Mouse (Mus musculus) midbrain, embryonic 16.5 days (tissue): ENCODE measurements around the gene Slc39a12. TPM values are rescaled to one million over a fixed set of nuclear protein-coding genes. Genes with fewer than 3 reads are reported as not detected.

ENCODE experiments used
- ATAC-seq: fragments of 200-750 bp; cut with Nextera tagmentation; 2 replicates; pipeline ENCODE4 v1.8.0; 2017; ENCODE audit warnings: moderate TSS enrichment
- H3K27ac ChIP-seq: fragments of 300-500 bp; sonication (generic); 2 replicates; pipeline ENCODE4 v1.5.1; 2014; ENCODE audit warnings: mild to moderate bottlenecking, low read length, mixed read lengths
- H3K27me3 ChIP-seq: fragments of 300-500 bp; sonication (generic); 2 replicates; pipeline ENCODE4 v1.6.1; 2014; ENCODE audit warnings: low read depth, low read length, mixed read lengths; ENCODE audit not compliant: control insufficient read depth, insufficient read depth
- H3K36me3 ChIP-seq: fragments of 300-500 bp; sonication (generic); 2 replicates; pipeline ENCODE4 v1.6.1; 2014; ENCODE audit warnings: mild to moderate bottlenecking, low read length, moderate library complexity, mixed read lengths; ENCODE audit not compliant: control insufficient read depth, insufficient read depth
- H3K4me1 ChIP-seq: fragments of 300-500 bp; sonication (generic); 2 replicates; pipeline ENCODE4 v1.6.1; 2014; ENCODE audit warnings: mild to moderate bottlenecking, low read length, mixed read lengths; ENCODE audit not compliant: control insufficient read depth, insufficient read depth
- H3K4me2 ChIP-seq: fragments of 300-500 bp; sonication (generic); 2 replicates; pipeline ENCODE4 v1.6.1; 2014; ENCODE audit warnings: mild to moderate bottlenecking, low read length, mixed read lengths
- H3K4me3 ChIP-seq: fragments of 300-500 bp; sonication (generic); 2 replicates; pipeline ENCODE4 v1.5.1; 2014; ENCODE audit warnings: low read depth, mild to moderate bottlenecking, low read length, moderate library complexity, mixed read lengths
- H3K9ac ChIP-seq: fragments of 300-500 bp; sonication (generic); 2 replicates; pipeline ENCODE4 v1.6.1; 2014; ENCODE audit warnings: low read depth, low read length, mixed read lengths
- H3K9me3 ChIP-seq: fragments of 300-500 bp; sonication (generic); replicated peaks from 2 replicates; pipeline ENCODE4 v1.6.1; 2014; ENCODE audit warnings: mild to moderate bottlenecking, low read length, mixed read lengths; ENCODE audit not compliant: control insufficient read depth, poor library complexity, severe bottlenecking
- WGBS: fragments of 180-500 bp; shearing (Covaris S2); extraction: QIAGEN DNeasy Blood & Tissue Kit; methylation state at CpG from one replicate; pipeline ENCODE4 v1.1.7; 2014; 5-methylcytosine and 5-hydroxymethylcytosine counted together
- polyA plus RNA-seq: library from polyadenylated mRNA; unstranded; fragments of >200 nt; fragmentation: Nextera tagmentation; extraction: Ambion mirVana; gene quantifications from 2 replicates; pipeline ENCODE4 v1.2.1, GENCODE M21; 2015

Slc39a12 gene
- polyA plus RNA-seq, 1 experiment from 2014 or later: 4.7 TPM

DNA sequence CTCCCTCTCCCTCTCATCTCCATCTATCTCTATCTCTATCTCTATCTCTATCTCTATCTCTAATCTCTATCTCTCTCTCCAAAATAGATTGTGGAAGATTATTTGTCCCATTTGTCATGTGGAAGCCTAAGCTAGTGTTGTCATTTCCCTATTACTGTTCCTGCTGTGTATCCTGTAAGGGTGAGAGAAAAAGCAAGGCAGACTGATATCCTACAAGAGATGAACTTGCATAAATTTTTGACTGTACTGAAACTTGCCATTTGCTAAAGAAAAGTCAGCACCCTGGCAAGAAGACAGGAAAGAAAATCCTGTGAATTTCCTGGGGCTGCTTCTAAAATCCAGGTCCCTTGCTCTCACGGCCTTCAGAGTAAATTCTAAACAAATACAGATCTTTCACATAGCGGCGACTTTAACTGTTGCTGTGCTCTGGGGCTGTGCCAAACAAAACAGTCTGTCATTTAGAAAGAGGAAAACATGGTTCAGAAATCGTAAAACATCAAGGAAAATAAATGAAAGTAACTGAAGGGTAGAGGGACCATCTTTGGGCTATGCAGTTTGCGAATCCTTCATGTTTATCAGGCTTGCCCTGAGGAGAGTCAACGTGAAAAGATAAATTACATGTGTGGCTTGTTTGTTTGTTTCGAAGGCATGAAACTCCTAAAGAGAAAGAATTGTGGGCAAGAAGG, 67.0 kb downstream of the Slc39a12 start:
- Histone ChIP-seq H3K36me3 (no peaks in the 10 kb centered on the region), H3K4me2 (no peak overlapping the region), H3K4me3 (no peak overlapping the region), H3K27ac (no peak overlapping the region), H3K9ac (no peak overlapping the region), H3K4me1 (no peaks in the 10 kb centered on the region), H3K27me3 (no peaks in the 10 kb centered on the region), H3K9me3 (0 out of 2 replicates have a peak, but pooled peaks cover 3% of the 10 kb centered on the region)
- 76% methylated on average over 7 of the region's 7 CpGs for WGBS
- no peak for ATAC-seq

- no peak overlapping the region for H3K9ac ChIP-seq
- H3K9me3 ChIP-seq: no peaks in the 10 kb centered on the region
- ATAC-seq: no peak
- WGBS: 63% methylated on average over 1 of the region's 1 CpGs
- H3K27me3 ChIP-seq: no peaks in the 10 kb centered on the region
- no peaks in the 10 kb centered on the region for H3K36me3 ChIP-seq
- H3K4me3 ChIP-seq: no peak overlapping the region
- no peaks in the 10 kb centered on the region for H3K4me1 ChIP-seq
- no peak overlapping the region for H3K4me2 ChIP-seq
- H3K27ac ChIP-seq: no peak overlapping the region
Observed at GRCm38 (mm10) chr2:14464438-14464837, 76.3 kb downstream of the Slc39a12 start.

DNA sequence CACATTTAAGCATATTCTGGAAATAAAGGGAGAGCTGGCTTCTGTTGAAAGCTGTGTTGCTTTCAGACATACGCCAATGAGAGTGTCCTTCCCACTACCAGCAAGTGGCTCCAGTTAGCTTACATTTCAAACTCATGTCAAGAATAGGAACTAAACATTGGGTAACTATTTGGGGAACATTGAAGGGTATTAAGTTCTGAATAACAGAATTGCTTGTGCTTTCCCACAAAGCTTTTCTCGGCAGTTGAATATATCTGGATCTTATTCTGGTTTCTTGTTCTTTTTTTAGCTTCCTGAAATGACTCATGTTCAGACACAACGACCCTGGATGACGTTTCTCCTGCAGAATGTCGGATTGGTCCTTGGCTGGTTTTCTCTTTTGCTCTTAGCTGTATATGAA, 106.0 kb downstream of the Slc39a12 start:
- no peaks in the 10 kb centered on the region for H3K9me3 ChIP-seq
- no peak for ATAC-seq
- H3K4me1 ChIP-seq: no peaks in the 10 kb centered on the region
- H3K27me3 ChIP-seq: no peaks in the 10 kb centered on the region
- no peak overlapping the region for H3K4me2 ChIP-seq
- no peaks in the 10 kb centered on the region for H3K36me3 ChIP-seq
- WGBS: 84% methylated on average over 5 of the region's 5 CpGs
- H3K4me3 ChIP-seq: no peak overlapping the region
- no peak overlapping the region for H3K9ac ChIP-seq
- no peak overlapping the region for H3K27ac ChIP-seq

- ATAC-seq: no peak
- 94% methylated on average over 2 of the region's 2 CpGs for WGBS
- Histone ChIP-seq H3K4me2 (no peak overlapping the region), H3K36me3 (no peaks in the 10 kb centered on the region), H3K27ac (no peak overlapping the region), H3K4me1 (no peaks in the 10 kb centered on the region), H3K9me3 (no peaks in the 10 kb centered on the region), H3K4me3 (no peak overlapping the region), H3K9ac (no peak overlapping the region), H3K27me3 (no peaks in the 10 kb centered on the region)
Observed at GRCm38 (mm10) chr2:14496150-14496549, 108.0 kb downstream of the Slc39a12 start.

GRCm38 (mm10) chr2:14502482-14502881, 114.4 kb downstream of the Slc39a12 start:
- Histone ChIP-seq H3K36me3 (no peaks in the 10 kb centered on the region), H3K4me3 (no peak overlapping the region), H3K9me3 (no peaks in the 10 kb centered on the region), H3K9ac (no peak overlapping the region), H3K27ac (no peak overlapping the region), H3K4me2 (no peak overlapping the region), H3K27me3 (no peaks in the 10 kb centered on the region), H3K4me1 (no peaks in the 10 kb centered on the region)
- no peak for ATAC-seq
- 78% methylated on average over 3 of the region's 3 CpGs for WGBS

DNA sequence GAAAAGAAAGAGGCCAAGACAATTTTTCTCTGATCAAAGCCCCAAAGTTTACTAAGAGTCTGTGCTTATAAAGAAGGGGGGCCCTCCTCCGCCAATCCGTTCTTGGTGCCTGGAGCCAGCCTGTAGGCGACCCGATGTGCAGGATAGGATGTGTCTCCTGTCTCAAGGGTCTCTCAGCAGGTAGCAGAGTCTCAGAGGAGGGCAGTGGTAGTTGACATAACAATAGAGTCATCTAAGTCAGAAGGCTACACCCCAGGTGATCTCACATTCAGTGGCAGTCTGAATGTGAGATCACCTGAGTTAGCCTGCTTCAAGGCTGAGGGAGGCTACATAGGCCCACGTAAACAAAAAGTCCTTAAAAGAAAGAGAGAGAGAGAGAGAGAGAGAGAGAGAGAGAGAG, 130.1 kb downstream of the Slc39a12 start:
- no peak for ATAC-seq
- H3K36me3 ChIP-seq: no peaks in the 10 kb centered on the region
- H3K4me2 ChIP-seq: no peak overlapping the region
- H3K27ac ChIP-seq: no peak overlapping the region
- no peaks in the 10 kb centered on the region for H3K4me1 ChIP-seq
- H3K9ac ChIP-seq: no peak overlapping the region
- 54% methylated on average over 5 of the region's 5 CpGs for WGBS
- H3K9me3 ChIP-seq: peaks cover 5% of the 10 kb centered on the region; the same call in 1 of the 2 replicates
- no peaks in the 10 kb centered on the region for H3K27me3 ChIP-seq
- no peak overlapping the region for H3K4me3 ChIP-seq

- H3K9ac ChIP-seq: no peak overlapping the region
- H3K4me3 ChIP-seq: no peak overlapping the region
- H3K4me1 ChIP-seq: peaks cover 3% of the 10 kb centered on the region; the same call in 1 of the 2 replicates
- H3K27me3 ChIP-seq: no peaks in the 10 kb centered on the region
- H3K9me3 ChIP-seq: no peaks in the 10 kb centered on the region
- H3K27ac ChIP-seq: no peak overlapping the region
- no peaks in the 10 kb centered on the region for H3K36me3 ChIP-seq
- WGBS: 74% methylated on average over 3 of the region's 3 CpGs
- H3K4me2 ChIP-seq: no peak overlapping the region
- ATAC-seq: no peak
Observed at GRCm38 (mm10) chr2:14534325-14535077, 146.4 kb downstream of the Slc39a12 start.

GRCm38 (mm10) chr2:14535246-14535671, 147.1 kb downstream of the Slc39a12 start:
- H3K4me3 ChIP-seq: no peak overlapping the region
- ATAC-seq: peak; percentile 95
- H3K9me3 ChIP-seq: no peaks in the 10 kb centered on the region
- no peak overlapping the region for H3K9ac ChIP-seq
- WGBS: 16% methylated on average over 3 of the region's 3 CpGs
- H3K4me2 ChIP-seq: no peak overlapping the region
- H3K4me1 ChIP-seq: peaks cover 3% of the 10 kb centered on the region; the same call in 1 of the 2 replicates
- peak overlapping the region; percentile 65 for H3K27ac ChIP-seq
- H3K36me3 ChIP-seq: no peaks in the 10 kb centered on the region
- no peaks in the 10 kb centered on the region for H3K27me3 ChIP-seq

GRCm38 (mm10) chr2:14537781-14538180, 149.7 kb downstream of the Slc39a12 start:
- no peaks in the 10 kb centered on the region for H3K36me3 ChIP-seq
- H3K4me1 ChIP-seq: peaks cover 3% of the 10 kb centered on the region; the same call in 1 of the 2 replicates
- no peaks in the 10 kb centered on the region for H3K9me3 ChIP-seq
- no peak overlapping the region for H3K27ac ChIP-seq
- H3K27me3 ChIP-seq: no peaks in the 10 kb centered on the region
- no peak overlapping the region for H3K9ac ChIP-seq
- WGBS: 68% methylated on average over 3 of the region's 3 CpGs
- no peak for ATAC-seq
- H3K4me3 ChIP-seq: no peak overlapping the region
- H3K4me2 ChIP-seq: no peak overlapping the region
